Mouse (Mus musculus): ENCODE data around the gene Dio1.

Dio1 gene

DNA sequence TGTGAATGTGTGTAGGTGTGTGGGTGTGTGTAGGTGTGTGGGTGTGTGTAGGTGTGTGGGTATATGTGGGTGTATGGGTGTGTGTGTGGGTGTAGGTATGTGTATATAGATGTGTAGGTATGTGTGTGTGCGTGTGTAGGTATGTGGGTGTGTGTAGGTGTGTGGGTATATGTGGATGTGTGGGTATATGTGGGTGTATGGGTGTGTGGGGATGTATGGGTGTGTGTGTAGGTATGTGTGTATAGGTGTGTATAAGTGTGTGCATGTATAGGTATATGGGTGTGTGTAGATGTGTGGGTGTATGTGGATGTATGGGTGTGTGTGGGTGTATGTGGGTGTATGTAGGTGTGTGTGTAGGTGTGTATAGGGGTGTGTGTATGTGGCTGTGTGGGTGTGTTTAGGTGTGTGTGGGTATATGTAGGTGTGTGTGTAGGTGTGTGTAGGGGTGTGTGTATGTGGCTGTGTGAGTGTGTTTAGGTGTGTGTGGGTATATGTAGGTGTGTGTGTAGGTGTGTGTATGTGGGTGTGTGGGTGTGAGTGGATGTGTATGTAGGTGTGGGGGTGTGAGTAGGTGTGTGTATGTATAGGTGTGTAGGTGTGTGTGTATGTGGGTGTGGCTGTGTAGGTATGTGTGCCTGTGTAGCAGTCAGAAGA, 5.9 kb downstream of the Dio1 start:
- no peak for DNase-seq (ENCODE audit: low read depth, low spot score)

DNA sequence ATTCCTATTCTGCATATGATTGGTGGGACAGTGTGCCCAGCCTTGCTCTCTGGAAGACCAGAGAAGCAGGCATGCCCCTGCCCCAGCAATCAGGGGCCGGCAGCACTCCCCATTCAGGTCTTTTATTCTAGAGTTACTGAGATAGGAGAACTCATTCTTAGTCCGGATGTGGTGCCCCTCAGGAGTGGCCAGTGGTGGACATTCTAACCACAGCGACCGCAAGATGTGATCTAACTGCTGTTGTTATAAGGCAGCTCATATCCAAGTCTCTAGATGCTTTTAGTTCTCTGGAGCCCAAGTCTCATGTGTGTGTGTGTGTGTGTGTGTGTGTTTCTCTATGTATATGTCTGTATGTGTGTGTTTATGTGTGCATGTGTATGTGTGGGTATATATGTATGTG, 6.6 kb downstream of the Dio1 start:
- no peak for DNase-seq (ENCODE audit: low read depth, low spot score)

DNA sequence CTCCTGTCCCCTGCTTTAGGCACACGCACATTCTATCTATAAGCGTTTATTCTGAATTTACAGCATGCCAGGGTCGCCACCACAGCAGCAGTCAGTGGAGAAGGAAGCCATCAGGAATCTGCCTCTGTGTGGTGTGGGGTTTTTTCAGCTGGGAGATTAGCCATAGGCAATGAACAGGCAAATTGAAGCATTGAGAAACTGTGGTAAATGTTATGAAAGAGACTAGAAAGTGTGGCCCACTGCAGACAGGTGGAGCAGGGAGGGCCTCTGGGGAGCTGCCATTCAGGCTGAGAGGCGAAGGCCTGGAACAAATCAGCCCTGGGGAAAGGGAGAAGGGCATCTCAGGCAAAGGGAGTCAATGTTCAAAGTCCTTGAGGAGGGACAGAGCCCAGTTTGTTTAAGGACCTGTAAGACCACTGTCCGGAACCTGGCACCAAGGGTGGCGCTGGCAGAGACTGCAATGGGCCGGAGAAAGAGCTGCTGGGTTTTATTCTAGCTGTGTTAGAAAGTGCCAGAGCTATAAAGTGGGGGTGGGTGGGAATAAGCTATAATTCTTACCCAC, 7.1 kb downstream of the Dio1 start:
- DNase-seq (ENCODE audit: low read depth, low spot score) = no peak

DNA sequence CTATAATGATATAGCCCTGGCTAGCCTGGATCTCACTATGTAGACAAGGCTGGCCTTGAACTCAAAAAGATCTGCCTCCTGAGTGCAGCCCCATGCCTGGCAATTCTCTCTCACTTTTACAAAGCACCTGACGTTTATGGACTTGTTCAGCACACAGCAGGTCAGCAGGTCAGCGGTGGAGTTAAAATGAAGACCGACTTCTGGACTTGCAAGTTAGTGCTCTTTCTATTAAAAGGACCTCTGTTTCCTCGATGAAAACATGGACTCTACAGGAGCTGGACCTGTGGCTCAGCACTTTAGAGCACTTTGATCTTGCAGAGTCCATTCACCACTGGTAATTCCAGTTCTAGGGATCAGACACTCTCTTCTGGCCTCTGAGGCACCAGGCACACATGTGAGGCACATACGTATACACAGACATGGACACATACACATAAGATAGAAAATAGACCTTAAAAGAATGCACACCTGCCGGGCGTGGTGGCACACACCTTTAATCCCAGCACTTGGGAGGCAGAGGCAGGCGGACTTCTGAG, 8.8 kb downstream of the Dio1 start:
- no peak for DNase-seq (ENCODE audit: low read depth, low spot score)

DNA sequence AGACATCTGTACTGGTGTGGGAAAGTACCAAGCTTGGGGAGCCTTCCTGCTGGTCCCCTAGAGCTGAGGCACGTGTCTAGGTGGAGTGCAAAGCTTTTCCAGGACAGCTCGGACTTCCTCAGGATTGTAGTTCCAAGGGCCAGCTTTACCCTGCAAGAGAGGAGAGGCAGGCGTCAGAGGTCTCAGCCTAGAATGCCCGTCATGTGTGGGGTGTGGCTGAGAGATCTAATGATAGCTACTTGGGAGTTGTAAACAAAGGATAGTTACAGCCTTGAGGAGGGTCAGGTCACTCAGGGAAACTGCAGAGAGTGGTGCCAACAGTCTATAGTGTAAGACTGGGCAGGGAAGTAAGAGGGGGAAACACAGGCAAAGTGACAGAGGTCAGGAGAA, 14.7 kb downstream of the Dio1 start:
- DNase-seq (ENCODE audit: low read depth, low spot score) = no peak

DNA sequence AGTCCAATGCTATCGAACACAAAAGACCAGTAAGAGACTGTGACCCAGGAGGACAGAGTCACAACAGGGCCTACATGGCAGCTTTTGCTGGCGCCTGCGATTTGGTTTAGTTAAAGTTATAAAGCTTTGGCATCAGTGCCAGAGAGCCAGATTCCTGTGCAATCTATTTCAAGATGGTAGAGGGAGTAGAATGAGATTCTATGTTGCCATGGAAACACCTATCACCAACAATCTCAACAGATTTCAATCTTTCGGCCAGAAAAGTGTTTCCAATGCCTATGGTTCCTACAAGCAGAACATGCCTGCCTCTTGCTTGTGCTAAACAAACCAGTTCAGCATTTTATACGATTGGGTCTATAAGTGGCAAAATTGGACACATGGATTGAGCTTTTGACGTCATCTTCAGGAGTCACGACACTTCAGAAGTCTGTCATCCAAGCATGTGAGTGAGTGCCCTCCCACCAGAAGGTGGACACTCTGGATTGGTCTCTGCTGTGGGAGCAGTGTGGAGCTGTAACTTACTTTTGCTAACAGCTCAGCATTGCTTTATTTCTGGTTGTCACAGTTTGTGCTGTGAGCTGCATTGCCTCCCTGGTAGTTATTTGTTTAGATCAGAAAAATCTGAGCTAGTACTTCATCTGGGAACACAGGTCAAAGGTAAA, 15.2 kb downstream of the Dio1 start:
- DNase-seq (ENCODE audit: low read depth, low spot score) = no peak

DNA sequence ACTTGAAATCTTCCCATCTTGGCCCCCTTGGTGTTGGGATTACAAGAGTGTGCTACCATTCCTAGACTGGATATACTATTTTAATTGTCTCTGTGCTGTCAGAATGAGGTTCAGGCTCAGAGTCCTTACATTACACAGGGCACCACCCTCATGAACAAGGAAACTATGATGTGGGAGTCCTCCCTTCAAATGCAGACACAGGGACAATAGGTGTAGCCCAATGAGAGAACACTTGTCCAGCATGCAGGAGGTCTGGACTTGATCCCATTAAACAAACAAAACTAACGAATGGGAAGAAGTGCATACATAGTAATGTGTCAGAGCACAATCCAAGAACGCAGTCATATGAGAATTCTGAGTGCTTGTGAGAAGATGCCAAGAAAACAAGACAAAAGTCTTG, 19.5 kb downstream of the Dio1 start:
- DNase-seq (ENCODE audit: low read depth, low spot score) = no peak

DNA sequence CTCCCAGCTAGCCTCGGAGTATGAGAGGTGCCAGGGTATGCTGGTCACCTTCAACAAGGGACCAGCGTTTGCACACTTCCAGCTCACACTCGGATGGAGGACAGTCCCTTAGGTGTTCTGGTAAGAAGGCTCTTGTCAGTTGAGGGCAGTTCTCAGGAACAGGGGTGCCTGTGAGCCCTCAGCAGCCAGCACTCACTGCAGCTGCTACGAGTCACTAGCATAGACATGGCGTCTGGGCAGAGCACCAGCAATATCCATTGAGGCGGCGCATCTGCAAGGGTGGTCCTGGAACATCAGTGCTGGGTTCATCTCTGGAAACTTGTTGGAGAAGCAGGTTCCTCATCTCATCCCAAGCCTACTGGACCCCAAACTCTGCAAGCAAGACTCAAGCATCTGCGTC, 20.6 kb downstream of the Dio1 start:
- no peak for DNase-seq (ENCODE audit: low read depth, low spot score)

DNA sequence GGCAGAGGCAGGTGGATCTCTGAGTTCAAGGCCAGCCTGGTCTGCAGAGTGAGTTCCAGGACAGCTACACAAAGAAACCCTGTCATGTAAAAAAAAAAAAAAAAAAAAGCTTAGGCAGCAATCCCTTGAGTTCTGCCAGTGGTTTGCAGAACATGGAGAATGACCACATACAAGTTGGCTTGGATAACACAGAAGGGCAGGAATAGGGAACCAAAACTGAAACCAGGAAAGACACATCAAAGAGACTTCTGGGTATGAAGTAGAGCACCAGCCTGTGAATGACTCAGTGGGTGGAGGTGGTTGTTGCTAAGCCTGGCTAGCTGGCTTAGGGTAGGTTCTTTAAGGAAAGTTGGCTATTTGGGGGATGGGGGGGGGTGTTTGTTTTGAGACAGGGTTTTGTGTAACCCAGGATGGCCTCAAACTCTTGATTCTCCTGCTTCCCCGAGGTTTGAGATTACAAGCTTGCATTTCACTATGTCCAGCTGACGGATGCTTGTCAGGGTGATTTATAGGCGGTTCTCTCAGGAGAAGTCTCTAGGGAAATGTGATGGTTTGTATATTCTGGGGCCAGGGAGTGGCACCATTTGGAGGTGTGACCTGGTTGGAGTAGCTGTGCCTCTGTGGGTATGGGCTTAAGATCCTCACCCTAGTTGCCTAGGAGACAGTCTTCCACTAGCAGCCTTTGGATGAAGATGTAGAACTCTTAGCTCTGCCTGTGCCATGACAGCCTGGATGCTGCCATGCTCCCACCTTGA, 21.3 kb downstream of the Dio1 start:
- DNase-seq (ENCODE audit: low read depth, low spot score) = peak; percentile 45

DNA sequence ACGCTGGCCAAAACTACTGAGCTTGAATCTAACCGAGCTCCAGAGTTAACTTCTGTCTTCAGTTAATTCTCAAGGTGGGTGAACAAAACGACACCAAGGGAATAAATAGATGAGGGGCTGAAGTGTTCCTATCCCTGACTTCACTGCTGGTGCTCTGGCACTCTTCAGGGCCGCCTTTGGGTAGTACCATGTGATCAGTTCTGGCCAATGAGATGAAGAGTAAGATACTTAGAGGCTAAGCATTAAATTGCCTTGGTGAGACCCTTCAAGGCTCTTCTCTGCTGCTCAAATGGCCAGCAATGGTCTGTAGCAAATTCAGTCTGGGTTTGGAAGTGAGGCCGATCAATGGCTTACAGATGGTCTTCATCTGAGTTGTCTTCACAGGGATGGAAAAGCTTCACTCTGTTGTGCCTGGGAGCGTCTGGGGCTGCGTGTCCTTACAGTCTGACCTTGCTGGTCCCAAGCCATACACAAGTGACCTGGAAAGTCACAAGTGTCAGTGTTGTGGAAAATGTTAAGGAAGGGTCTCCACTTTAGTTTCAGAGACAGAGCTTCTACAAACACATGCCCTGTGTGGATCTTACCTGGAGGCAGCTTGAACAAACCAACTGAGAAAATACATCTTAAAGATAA, 26.0 kb downstream of the Dio1 start:
- no peak for DNase-seq (ENCODE audit: low read depth, low spot score)

DNA sequence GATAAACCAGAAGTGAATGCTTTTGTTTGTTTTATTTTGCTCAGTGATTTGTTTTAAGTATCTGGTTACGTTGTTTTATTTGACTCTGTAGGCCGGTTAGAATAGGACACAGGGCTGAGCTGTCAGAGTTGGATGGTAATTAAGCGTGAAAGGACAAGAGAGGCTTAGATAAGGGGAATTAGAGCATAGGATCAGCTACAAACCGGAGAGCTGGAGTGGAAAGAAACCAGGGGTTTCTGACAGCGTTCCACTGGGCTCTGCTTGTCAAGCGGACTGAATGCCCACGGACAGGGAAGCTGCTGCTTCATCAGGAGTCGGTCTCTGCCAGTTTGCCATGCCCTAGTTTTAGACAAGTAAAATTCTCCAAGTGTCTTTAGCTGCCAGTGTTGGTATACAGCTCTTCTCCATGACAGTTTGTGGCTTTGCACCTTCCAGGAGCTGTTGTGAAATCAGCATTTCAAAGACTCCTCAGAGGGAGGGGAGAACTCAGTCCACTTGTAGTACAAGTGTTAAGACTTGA, 28.7 kb downstream of the Dio1 start:
- no peak for DNase-seq (ENCODE audit: low read depth, low spot score)

DNA sequence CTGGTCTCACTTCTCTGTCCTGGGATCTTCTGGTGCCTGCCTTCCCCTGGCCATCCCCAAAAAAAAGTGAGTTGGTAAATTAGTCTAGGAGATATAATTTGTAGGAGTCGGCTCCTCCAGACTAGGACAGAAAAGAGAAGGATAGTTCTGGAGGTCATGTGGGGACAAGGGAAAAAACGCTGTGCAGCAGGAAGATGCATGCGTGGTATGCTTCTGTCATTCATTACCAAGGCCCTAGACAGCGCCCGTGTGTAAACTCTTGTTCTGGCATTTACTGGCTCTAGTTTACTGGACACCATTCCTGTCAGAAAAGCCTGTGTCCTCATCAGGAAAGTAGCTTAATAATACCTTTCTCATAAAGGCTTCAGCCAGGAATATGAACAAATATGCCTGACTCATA, 32.5 kb downstream of the Dio1 start:
- no peak for DNase-seq (ENCODE audit: low read depth, low spot score)

DNA sequence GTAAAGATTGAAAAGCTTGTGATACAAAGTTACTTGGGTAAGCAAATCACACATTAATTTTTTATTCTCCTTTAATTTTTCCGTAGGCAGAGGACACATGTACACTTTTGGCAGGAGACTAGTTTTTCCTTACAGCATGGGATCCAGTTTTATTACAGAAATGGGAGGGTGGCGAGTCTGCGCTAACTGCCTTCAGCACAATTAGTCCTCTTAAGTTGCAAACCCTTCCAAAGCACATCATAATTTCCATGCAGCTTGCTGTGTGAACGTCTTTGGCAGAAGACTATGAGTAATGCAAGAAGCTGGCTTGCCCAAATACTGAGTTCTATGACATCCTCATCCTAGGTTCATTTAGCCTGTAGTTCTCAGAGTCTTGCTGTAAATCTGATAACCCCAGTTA, 33.3 kb downstream of the Dio1 start:
- DNase-seq (ENCODE audit: low read depth, low spot score) = no peak

DNA sequence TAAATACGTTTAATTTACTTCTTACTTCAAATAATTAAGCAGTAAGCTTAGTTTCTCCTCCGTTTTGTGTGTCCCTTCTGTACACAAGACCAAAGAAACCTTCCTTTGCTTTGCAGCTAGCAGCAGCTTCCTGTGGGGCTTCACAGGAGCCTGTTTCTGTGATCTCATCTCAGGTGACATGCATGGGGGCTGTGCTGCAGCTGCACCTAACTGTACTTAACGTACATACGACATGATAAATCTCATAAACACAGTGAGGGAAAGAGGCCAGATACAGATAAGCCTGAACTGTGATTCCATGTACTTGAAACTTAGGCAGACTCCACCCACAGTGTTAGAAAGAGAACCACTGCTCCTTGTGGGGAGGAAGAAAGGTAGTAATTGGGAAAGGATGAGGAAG, 47.0 kb downstream of the Dio1 start:
- no peak for DNase-seq (ENCODE audit: low read depth, low spot score)

DNA sequence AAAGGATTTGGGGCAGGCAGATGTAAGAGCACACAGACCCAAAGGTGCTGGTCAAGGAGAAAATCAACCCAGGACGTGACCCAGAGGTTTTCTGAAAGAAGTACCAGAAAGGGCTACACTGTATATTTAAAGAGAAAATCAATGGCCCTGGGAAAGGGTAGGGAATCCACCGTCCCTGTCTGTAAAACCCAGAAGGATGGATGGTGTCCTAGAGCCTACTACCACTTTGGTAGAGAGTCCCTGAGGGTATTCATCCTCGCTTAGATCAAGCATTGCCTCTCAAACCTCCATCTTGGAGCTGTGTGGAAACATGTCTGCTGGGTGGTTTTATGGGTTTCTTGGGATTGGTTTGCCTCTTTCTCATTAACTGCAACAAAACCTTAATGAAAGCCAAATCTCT, 52.6 kb downstream of the Dio1 start:
- DNase-seq (ENCODE audit: low read depth, low spot score) = no peak

DNA sequence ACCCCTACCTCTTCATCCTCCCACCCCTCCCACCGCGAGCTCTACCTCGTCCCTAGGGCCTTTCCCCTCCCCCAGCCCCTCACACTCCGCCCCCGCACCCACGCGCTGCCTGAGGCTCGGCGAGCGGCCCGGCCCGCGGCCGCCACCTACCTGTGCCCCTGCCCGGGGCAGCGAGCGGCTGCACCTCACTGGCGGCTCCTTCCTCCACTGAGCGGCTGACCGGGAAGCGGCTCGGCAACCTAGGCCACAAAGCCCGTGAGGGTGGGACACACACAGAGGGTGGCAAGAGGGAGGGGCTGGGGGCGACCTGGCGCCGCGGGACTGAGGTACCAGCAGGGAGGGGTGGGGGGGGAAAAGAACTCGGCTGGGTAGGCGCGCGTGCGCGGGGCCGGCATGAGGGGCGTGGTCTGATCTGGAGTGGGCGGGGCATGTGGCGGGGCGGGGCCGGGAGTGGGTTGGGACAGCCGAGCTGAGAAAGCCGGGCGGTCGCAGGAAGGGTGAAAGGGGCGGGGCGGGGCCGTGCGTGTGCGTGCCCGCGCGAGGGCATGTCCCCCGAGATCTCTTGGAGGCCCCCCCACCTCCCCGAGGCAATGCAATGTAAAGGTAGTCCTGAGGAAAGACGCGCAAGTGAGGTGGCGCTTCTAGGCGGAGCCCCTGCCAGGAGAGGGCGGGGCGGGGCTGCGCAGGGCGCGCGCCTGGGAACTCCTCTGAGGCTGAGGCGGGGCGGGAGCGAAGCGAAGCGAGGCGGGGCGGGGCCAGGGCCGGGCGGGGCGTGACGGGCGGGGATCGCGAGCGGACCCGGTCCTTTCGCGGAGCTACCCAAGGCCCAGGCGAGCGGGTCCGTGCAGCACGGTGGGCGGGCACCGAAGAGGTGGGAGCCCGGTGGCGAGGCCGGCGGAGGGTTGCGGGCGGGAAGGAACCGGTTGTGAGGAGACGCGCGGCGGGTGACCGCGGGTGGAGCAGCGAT, 53.6 kb downstream of the Dio1 start, which contains the start of the genes Lrrc42 and Hspb11:
Gene Lrrc42, minus strand, starts transcription at position 408 of the 967 bp plus-strand sequence.
Gene Hspb11, plus strand, starts transcription at position 469 of the 967 bp plus-strand sequence.
- peak; percentile 98 for DNase-seq (ENCODE audit: low read depth, low spot score)

DNA sequence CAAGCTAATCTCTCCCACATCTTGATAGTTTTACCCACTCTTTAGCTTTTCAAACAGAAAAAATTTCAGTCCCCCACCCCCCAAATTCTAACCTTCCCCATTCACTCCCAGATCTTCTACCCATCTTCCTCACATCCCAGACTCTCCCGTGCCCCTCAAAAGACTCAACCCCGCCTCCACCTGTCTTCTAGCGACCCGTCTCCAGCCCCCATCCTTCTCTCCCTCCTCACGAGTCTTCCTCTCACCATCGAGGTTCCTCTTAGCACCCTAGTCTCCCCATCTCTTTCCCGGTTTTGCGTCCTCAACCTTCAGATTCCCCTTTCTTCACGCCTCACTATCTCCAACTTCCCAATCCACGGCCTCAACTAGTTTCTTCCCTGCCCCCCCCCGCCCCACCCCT, 54.4 kb downstream of the Dio1 start:
- DNase-seq (ENCODE audit: low read depth, low spot score) = peak; percentile 12

DNA sequence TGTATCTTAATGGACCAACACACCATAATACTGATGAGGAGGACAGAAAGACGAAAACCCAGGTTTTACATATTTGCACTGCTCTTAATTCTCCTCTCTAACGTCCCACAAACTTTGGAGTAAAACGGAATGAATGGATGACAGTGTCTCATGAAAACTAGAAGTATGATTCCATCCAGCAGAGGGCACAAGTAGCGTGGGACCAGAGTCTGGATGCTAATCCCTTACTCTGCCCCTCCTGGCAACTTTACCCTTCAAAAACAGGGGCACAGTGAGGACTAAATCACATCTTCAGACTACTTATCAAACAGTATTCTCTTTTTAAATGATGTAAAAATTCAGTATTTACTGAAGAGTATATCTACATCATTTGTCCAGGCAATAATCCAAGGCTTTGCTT, 56.5 kb downstream of the Dio1 start:
- DNase-seq (ENCODE audit: low read depth, low spot score) = peak; percentile 50

DNA sequence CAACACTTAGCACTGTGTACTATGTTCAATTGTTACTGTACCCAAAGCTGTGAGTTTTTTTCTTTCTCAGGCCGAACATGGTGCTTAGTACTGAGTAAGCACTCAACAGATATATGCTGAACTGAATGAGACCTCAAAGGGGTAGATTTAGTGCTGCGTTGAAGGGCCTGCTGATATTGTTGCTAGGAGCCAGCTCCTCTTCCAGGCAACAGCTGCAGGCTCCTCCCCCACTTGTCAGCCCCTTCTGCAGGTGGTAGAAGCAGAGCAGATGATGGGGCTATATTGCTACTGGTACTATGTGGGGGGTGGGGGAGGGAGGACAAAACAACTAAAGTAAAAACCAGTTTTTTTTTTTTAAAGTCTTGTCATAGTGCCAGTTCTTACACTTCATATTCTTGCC, 57.5 kb downstream of the Dio1 start:
- DNase-seq (ENCODE audit: low read depth, low spot score) = peak; percentile 40

DNA sequence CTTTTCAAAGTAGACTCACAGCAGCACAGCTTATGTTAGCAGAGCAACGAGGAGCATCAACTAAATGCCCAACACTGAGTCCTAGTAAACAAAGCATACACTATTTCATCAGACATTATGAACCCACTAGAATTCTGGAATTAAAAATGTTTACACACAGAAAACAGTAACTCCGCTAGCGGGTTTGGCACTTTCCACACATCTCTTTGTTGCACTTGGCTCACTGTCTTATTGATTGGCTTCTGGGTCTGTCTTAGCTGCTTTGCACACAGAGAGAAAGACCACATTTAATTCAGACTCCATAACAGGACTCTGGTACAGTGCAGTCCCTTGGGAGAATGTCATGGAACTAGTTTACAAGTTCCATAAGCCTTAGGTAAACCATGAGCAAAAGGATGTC, 58.9 kb downstream of the Dio1 start:
- DNase-seq (ENCODE audit: low read depth, low spot score) = no peak

Data from A20 (cell line).